Mouse (Mus musculus): ENCODE measurements around the gene Zbtb38. TPM values are rescaled to one million over a fixed set of nuclear protein-coding genes. Genes with fewer than 3 reads are reported as not detected.

Zbtb38 gene
- polyA plus RNA-seq, 1 experiment from 2014 or later, result 7.5 TPM

DNA sequence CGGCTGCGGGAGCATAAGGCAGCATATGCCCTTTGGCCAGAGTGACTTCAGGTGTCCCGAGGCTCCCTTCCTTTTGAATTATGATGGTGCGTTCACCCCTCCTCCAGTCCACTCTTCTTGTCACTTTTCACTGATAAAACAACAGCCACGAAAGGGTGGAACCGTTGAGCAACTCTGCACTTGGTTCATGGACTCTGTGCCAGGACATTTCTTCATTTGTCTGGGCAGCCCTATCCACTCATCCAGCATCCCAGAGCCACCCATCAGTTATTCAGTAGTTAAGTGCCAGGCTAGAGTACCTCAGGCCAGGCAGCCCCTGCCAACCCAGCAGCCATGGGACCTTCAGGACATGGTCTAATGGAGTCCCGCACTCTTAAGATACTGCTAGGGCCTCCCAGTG is 114.1 kb downstream of the Zbtb38 start:
- H3K9me3 ChIP-seq (ENCODE audit: low read length), result no peaks in the 10 kb centered on the region
- no peak overlapping the region for H3K4me2 ChIP-seq (ENCODE audit: low read depth, low read length)
- H3K27ac ChIP-seq (ENCODE audit: low read depth), result no peak overlapping the region
- no peak for DNase-seq
- H3K36me3 ChIP-seq (replicated peaks; ENCODE audit: insufficient read depth, low read length), result no peaks in the 10 kb centered on the region
- H3K27me3 ChIP-seq (ENCODE audit: insufficient read depth, low read length), result no peaks in the 10 kb centered on the region
- peaks cover 10% of the 10 kb centered on the region; the same call in 1 of the 2 replicates for H3K4me1 ChIP-seq (ENCODE audit: insufficient read depth)
- no peak overlapping the region for H3K9ac ChIP-seq (replicated peaks)
- TF ChIP-seq CTCF (IDR thresholded peaks at IDR 0.05; ENCODE audit: low read depth) (no peak), EP300 (IDR thresholded peaks at IDR 0.05; ENCODE audit: low read depth) (no peak)
- 0 out of 2 replicates have a peak, but pooled peaks have one; percentile 35 for ATAC-seq
- 61% methylated on average over 7 of the region's 7 CpGs for WGBS (ENCODE audit: insufficient replicate concordance)
- H3K4me3 ChIP-seq (ENCODE audit: low read depth, low read length), result no peak overlapping the region

- H3K27ac ChIP-seq (ENCODE audit: low read depth), result no peak overlapping the region
- peaks cover 14% of the 10 kb centered on the region for H3K4me1 ChIP-seq (ENCODE audit: insufficient read depth)
- no peak overlapping the region for H3K4me3 ChIP-seq (ENCODE audit: low read depth, low read length)
- H3K4me2 ChIP-seq (ENCODE audit: low read depth, low read length), result no peak overlapping the region; the same call in 1 of the 2 replicates
- no peaks in the 10 kb centered on the region for H3K9me3 ChIP-seq (ENCODE audit: low read length)
- H3K9ac ChIP-seq (replicated peaks), result no peak overlapping the region
- no peak for TF ChIP-seq EP300 (IDR thresholded peaks at IDR 0.05; ENCODE audit: low read depth)
- no peak for TF ChIP-seq CTCF (IDR thresholded peaks at IDR 0.05; ENCODE audit: low read depth)
- H3K36me3 ChIP-seq (replicated peaks; ENCODE audit: insufficient read depth, low read length), result no peaks in the 10 kb centered on the region
- ATAC-seq, result no peak
- H3K27me3 ChIP-seq (ENCODE audit: insufficient read depth, low read length), result 0 out of 2 replicates have a peak, but pooled peaks cover 3% of the 10 kb centered on the region
- 36% methylated on average over 7 of the region's 7 CpGs for WGBS (ENCODE audit: insufficient replicate concordance)
- no peak for DNase-seq
Observed at GRCm38 (mm10) chr9:96637157-96637548, 115.5 kb downstream of the Zbtb38 start.

- TF ChIP-seq CTCF (IDR thresholded peaks at IDR 0.05; ENCODE audit: low read depth) (no peak), EP300 (IDR thresholded peaks at IDR 0.05; ENCODE audit: low read depth) (no peak)
- Histone ChIP-seq H3K27ac (ENCODE audit: low read depth) (peak overlapping the region; percentile 36; the same call in 1 of the 2 replicates), H3K27me3 (ENCODE audit: insufficient read depth, low read length) (0 out of 2 replicates have a peak, but pooled peaks cover 4% of the 10 kb centered on the region), H3K4me2 (ENCODE audit: low read depth, low read length) (peak overlapping the region; percentile 48), H3K4me3 (ENCODE audit: low read depth, low read length) (no peak overlapping the region), H3K4me1 (ENCODE audit: insufficient read depth) (peaks cover 20% of the 10 kb centered on the region), H3K36me3 (replicated peaks; ENCODE audit: insufficient read depth, low read length) (no peaks in the 10 kb centered on the region), H3K9me3 (ENCODE audit: low read length) (no peaks in the 10 kb centered on the region), H3K9ac (replicated peaks) (no peak overlapping the region)
- 26% methylated on average over 9 of the region's 9 CpGs for WGBS (ENCODE audit: insufficient replicate concordance)
- DNase-seq (no peak), ATAC-seq (no peak)
Observed at GRCm38 (mm10) chr9:96636423-96637156, 116.0 kb downstream of the Zbtb38 start.

DNA sequence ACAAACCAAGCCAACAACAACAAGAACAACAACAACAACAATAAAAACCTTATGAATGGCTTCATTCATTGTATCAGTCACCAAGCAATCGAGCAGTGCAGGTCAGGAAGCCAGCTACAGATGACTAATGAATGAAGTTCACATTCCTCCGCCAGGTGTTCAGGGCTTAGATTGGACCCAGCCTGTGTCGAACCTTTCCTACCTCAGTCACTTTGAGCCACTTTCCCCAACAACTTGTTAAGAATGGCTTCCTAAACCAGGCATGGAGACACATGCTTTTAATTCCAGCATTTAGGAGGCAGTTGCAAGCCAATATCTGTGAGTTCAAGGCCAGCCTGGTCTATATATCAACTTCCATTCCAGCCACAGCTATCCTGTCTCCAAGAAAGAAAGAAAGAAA is 116.7 kb downstream of the Zbtb38 start:
- Histone ChIP-seq H3K27me3 (ENCODE audit: insufficient read depth, low read length) (0 out of 2 replicates have a peak, but pooled peaks cover 4% of the 10 kb centered on the region), H3K27ac (ENCODE audit: low read depth) (no peak overlapping the region), H3K9me3 (ENCODE audit: low read length) (no peaks in the 10 kb centered on the region), H3K4me1 (ENCODE audit: insufficient read depth) (peaks cover 21% of the 10 kb centered on the region), H3K36me3 (replicated peaks; ENCODE audit: insufficient read depth, low read length) (no peaks in the 10 kb centered on the region), H3K4me2 (ENCODE audit: low read depth, low read length) (no peak overlapping the region), H3K4me3 (ENCODE audit: low read depth, low read length) (no peak overlapping the region), H3K9ac (replicated peaks) (no peak overlapping the region)
- no peak for ATAC-seq
- TF ChIP-seq CTCF (IDR thresholded peaks at IDR 0.05; ENCODE audit: low read depth) (no peak), EP300 (IDR thresholded peaks at IDR 0.05; ENCODE audit: low read depth) (no peak)
- WGBS (ENCODE audit: insufficient replicate concordance), result 64% methylated on average over 3 of the region's 3 CpGs
- no peak for DNase-seq

GRCm38 (mm10) chr9:96635176-96635575 is 117.5 kb downstream of the Zbtb38 start:
- ATAC-seq, result no peak
- Histone ChIP-seq H3K4me2 (ENCODE audit: low read depth, low read length) (no peak overlapping the region), H3K4me1 (ENCODE audit: insufficient read depth) (peaks cover 21% of the 10 kb centered on the region), H3K4me3 (ENCODE audit: low read depth, low read length) (no peak overlapping the region), H3K27ac (ENCODE audit: low read depth) (no peak overlapping the region), H3K9me3 (ENCODE audit: low read length) (no peaks in the 10 kb centered on the region), H3K36me3 (replicated peaks; ENCODE audit: insufficient read depth, low read length) (no peaks in the 10 kb centered on the region), H3K27me3 (ENCODE audit: insufficient read depth, low read length) (0 out of 2 replicates have a peak, but pooled peaks cover 4% of the 10 kb centered on the region), H3K9ac (replicated peaks) (no peak overlapping the region)
- TF ChIP-seq CTCF (IDR thresholded peaks at IDR 0.05; ENCODE audit: low read depth) (no peak), EP300 (IDR thresholded peaks at IDR 0.05; ENCODE audit: low read depth) (no peak)
- DNase-seq, result no peak
- 61% methylated on average over 6 of the region's 6 CpGs for WGBS (ENCODE audit: insufficient replicate concordance)

- no peak overlapping the region for H3K4me3 ChIP-seq (ENCODE audit: low read depth, low read length)
- no peaks in the 10 kb centered on the region for H3K9me3 ChIP-seq (ENCODE audit: low read length)
- H3K4me2 ChIP-seq (ENCODE audit: low read depth, low read length), result no peak overlapping the region
- no peak for TF ChIP-seq CTCF (IDR thresholded peaks at IDR 0.05; ENCODE audit: low read depth)
- no peak for TF ChIP-seq EP300 (IDR thresholded peaks at IDR 0.05; ENCODE audit: low read depth)
- H3K27ac ChIP-seq (ENCODE audit: low read depth), result no peak overlapping the region
- WGBS (ENCODE audit: insufficient replicate concordance), result 68% methylated on average over 2 of the region's 2 CpGs
- DNase-seq (no peak), ATAC-seq (no peak)
- H3K4me1 ChIP-seq (ENCODE audit: insufficient read depth), result peaks cover 19% of the 10 kb centered on the region
- 0 out of 2 replicates have a peak, but pooled peaks cover 4% of the 10 kb centered on the region for H3K27me3 ChIP-seq (ENCODE audit: insufficient read depth, low read length)
- H3K36me3 ChIP-seq (replicated peaks; ENCODE audit: insufficient read depth, low read length), result no peaks in the 10 kb centered on the region
- no peak overlapping the region for H3K9ac ChIP-seq (replicated peaks)
Observed at GRCm38 (mm10) chr9:96633771-96634170, 118.9 kb downstream of the Zbtb38 start.

Other genes with a start within 250 kb of the Zbtb38 start
- not detected in 2 replicates for gene Gm28729, start 227.6 kb downstream of the Zbtb38 start, polyA plus RNA-seq (2015; fragmentation: Nextera tagmentation; extraction: Ambion mirVana)
- gene Rasa2, start 121.2 kb downstream of the Zbtb38 start, polyA plus RNA-seq (2015; fragmentation: Nextera tagmentation; extraction: Ambion mirVana), result 2.5 and 2.7 TPM in 2 replicates
- gene Pxylp1, start 139.8 kb upstream of the Zbtb38 start, polyA plus RNA-seq (2015; fragmentation: Nextera tagmentation; extraction: Ambion mirVana), result 4.9 and 5.3 TPM in 2 replicates